Mouse (Mus musculus): Measurements from ENCODE around the gene Nlrp4b. TPM values are rescaled to one million over a fixed set of nuclear protein-coding genes. Genes with fewer than 3 reads are reported as not detected.
"Not testable (repeated sequence)": the region's sequence is repeated elsewhere in the genome, so short reads cannot be mapped to it uniquely, and the experiment has no call there.

The Nlrp4b gene
- total RNA-seq (2014; fragmentation: Nextera tagmentation), result not detected in 2 replicates
- total RNA-seq (2017), result not detected in 2 replicates

GRCm38 (mm10) chr7:10687489-10687888 lies at the start of gene Nlrp4b:
Gene Nlrp4b, plus strand, starts transcription at chr7:10687789.
- no peak for ATAC-seq (replicated peaks; ENCODE audit: poor library complexity, severe bottlenecking)

GRCm38 (mm10) chr7:10754264-10754663 lies 66.7 kb downstream of the Nlrp4b start, which contains the start of gene Vmn1r71:
Gene Vmn1r71, minus strand, starts transcription at chr7:10754364.
- ATAC-seq (replicated peaks; ENCODE audit: poor library complexity, severe bottlenecking), result no peak

GRCm38 (mm10) chr7:10757551-10757950 lies 70.0 kb downstream of the Nlrp4b start:
- not testable (repeated sequence) for ATAC-seq (replicated peaks; ENCODE audit: poor library complexity, severe bottlenecking)

Other genes starting within 250 kb of the Nlrp4b start
- gene Vmn1r67, start 244.5 kb upstream of the Nlrp4b start, total RNA-seq (2014; fragmentation: Nextera tagmentation), result not detected in 2 replicates
- not detected in 2 replicates for gene Vmn1r67, start 244.5 kb upstream of the Nlrp4b start, total RNA-seq (2017)
- 2.6 and 4.4 TPM in 2 replicates for gene Zik1, start 192.4 kb upstream of the Nlrp4b start, total RNA-seq (2014; fragmentation: Nextera tagmentation)
- gene Zik1, start 192.4 kb upstream of the Nlrp4b start, total RNA-seq (2017), result 1.9 and 2.4 TPM in 2 replicates
- gene Vmn1r68, start 129.3 kb upstream of the Nlrp4b start, total RNA-seq (2014; fragmentation: Nextera tagmentation), result not detected in 2 replicates
- not detected in 2 replicates for gene Vmn1r68, start 129.3 kb upstream of the Nlrp4b start, total RNA-seq (2017)
- not detected in 2 replicates for gene Vmn1r69, start 74.1 kb upstream of the Nlrp4b start, total RNA-seq (2014; fragmentation: Nextera tagmentation)
- not detected in 2 replicates for gene Vmn1r69, start 74.1 kb upstream of the Nlrp4b start, total RNA-seq (2017)
- not detected in 2 replicates for gene Vmn1r70, start 56.3 kb upstream of the Nlrp4b start, total RNA-seq (2014; fragmentation: Nextera tagmentation)
- not detected in 2 replicates for gene Vmn1r70, start 56.3 kb upstream of the Nlrp4b start, total RNA-seq (2017)
- gene Vmn1r71, start 66.6 kb downstream of the Nlrp4b start, total RNA-seq (2014; fragmentation: Nextera tagmentation), result not detected in 2 replicates
- gene Vmn1r71, start 66.6 kb downstream of the Nlrp4b start, total RNA-seq (2017), result not detected in 2 replicates
- gene Zscan4b, start 217.3 kb downstream of the Nlrp4b start, total RNA-seq (2014; fragmentation: Nextera tagmentation), result not detected in 2 replicates
- gene Zscan4b, start 217.3 kb downstream of the Nlrp4b start, total RNA-seq (2017), result not detected in 2 replicates

Data from granulocyte monocyte progenitor cell, adult 5-6 weeks (primary cell).